Mouse (Mus musculus) cerebellum, adult 2 months (tissue): Measurements from ENCODE around the gene Pck1. TPM values are rescaled to one million over a fixed set of nuclear protein-coding genes. Genes with fewer than 3 reads are reported as not detected.
"Not testable (repeated sequence)": the region's sequence is repeated elsewhere in the genome, so short reads cannot be mapped to it uniquely, and the experiment has no call there.

Experiments
- DNase-seq, 2 experiments: peaks; one replicate each; pipeline ENCODE4 v3.0.0; 2021
- H3K27ac ChIP-seq: fragments of 200-500 bp; 2 replicates; pipeline ENCODE4 v1.5.1; 2012; ENCODE audit warnings: low read length, control low read depth, inconsistent platforms; ENCODE audit not compliant: insufficient read depth
- H3K27me3 ChIP-seq: fragments of 200-500 bp; 2 replicates; pipeline ENCODE4 v1.6.1; 2012; ENCODE audit warnings: inconsistent platforms, mild to moderate bottlenecking, low read length, moderate library complexity; ENCODE audit not compliant: control insufficient read depth, insufficient read depth
- H3K4me1 ChIP-seq: fragments of 200-500 bp; 2 replicates; pipeline ENCODE4 v1.6.1; 2011; ENCODE audit warnings: low read length; ENCODE audit not compliant: control insufficient read depth, insufficient read depth
- H3K4me3 ChIP-seq: fragments of 200-500 bp; replicated peaks from 2 replicates; pipeline ENCODE3; 2011; ENCODE audit warnings: mild to moderate bottlenecking, low read depth, low read length, control low read depth; ENCODE audit not compliant: insufficient read depth
- CTCF ChIP-seq: fragments of 200-500 bp; IDR thresholded peaks from 2 replicates; pipeline ENCODE4 v1.5.1; 2011; ENCODE audit warnings: low read depth, mild to moderate bottlenecking, control low read depth, low read length, moderate library complexity, borderline replicate concordance; ENCODE audit not compliant: insufficient read depth
- POLR2A ChIP-seq: fragments of 200-500 bp; IDR thresholded peaks from 2 replicates; pipeline ENCODE4 v1.6.1; 2011; ENCODE audit warnings: low read length, control low read depth, borderline replicate concordance; ENCODE audit not compliant: insufficient read depth
- WGBS: fragments of 180-500 bp; shearing (Covaris S2); methylation state at CpG from one replicate; pipeline ENCODE4 v1.1.7; 2018; 5-methylcytosine and 5-hydroxymethylcytosine counted together
- polyA plus RNA-seq: library from polyadenylated mRNA; depleted of rRNA; stranded (reverse); fragments of >200 nt; gene quantifications from 2 replicates; pipeline ENCODE4 v1.2.3, GENCODE M21; 2012

Pck1 gene
- polyA plus RNA-seq, 1 experiment = not detected

- TF ChIP-seq CTCF (no peak), POLR2A (no peak)
- no peaks in the 10 kb centered on the region for H3K27me3 ChIP-seq
- H3K4me3 ChIP-seq = no peak within 1 kb of the TSS
- no peak within 1 kb of the TSS for H3K27ac ChIP-seq
- DNase-seq = no peak
- no peaks in the 10 kb centered on the region for H3K4me1 ChIP-seq
- 84% methylated on average over 35 of the region's 35 CpGs for WGBS
Observed at GRCm38 (mm10) chr2:173119023-173119944, 33.6 kb upstream of the Pck1 start, which contains the start of gene Ctcfl. Gene Ctcfl (minus strand): TSS chr2:173119525.

- 63% methylated on average over 4 of the region's 4 CpGs for WGBS
- H3K27me3 ChIP-seq, H3K4me3 ChIP-seq, H3K4me1 ChIP-seq, DNase-seq, H3K27ac ChIP-seq: not testable (repeated sequence)
Observed at GRCm38 (mm10) chr2:173120117-173120516, 32.7 kb upstream of the Pck1 start.

- TF ChIP-seq CTCF (no peak), POLR2A (no peak)
- DNase-seq = no peak
- H3K4me3 ChIP-seq = no peak overlapping the region
- no peaks in the 10 kb centered on the region for H3K4me1 ChIP-seq
- H3K27ac ChIP-seq = no peak overlapping the region
- 88% methylated on average over 7 of the region's 7 CpGs for WGBS
- H3K27me3 ChIP-seq = no peaks in the 10 kb centered on the region
Observed at GRCm38 (mm10) chr2:173124022-173124735, 28.7 kb upstream of the Pck1 start.

GRCm38 (mm10) chr2:173126386-173126785 lies 26.5 kb upstream of the Pck1 start:
- Histone ChIP-seq H3K27me3 (no peaks in the 10 kb centered on the region), H3K27ac (no peak overlapping the region), H3K4me3 (no peak overlapping the region), H3K4me1 (no peaks in the 10 kb centered on the region)
- DNase-seq = no peak
- 80% methylated on average over 4 of the region's 4 CpGs for WGBS
- no peak for TF ChIP-seq CTCF
- TF ChIP-seq POLR2A = no peak

- 84% methylated on average over 2 of the region's 2 CpGs for WGBS
- no peaks in the 10 kb centered on the region for H3K27me3 ChIP-seq
- H3K4me1 ChIP-seq = no peaks in the 10 kb centered on the region
- H3K4me3 ChIP-seq = no peak overlapping the region
- H3K27ac ChIP-seq = no peak overlapping the region
- DNase-seq = no peak
- TF ChIP-seq POLR2A (no peak), CTCF (no peak)
Observed at GRCm38 (mm10) chr2:173129111-173129510, 23.7 kb upstream of the Pck1 start.

GRCm38 (mm10) chr2:173132262-173132661 lies 20.6 kb upstream of the Pck1 start:
- Histone ChIP-seq H3K27me3 (no peaks in the 10 kb centered on the region), H3K4me3 (no peak overlapping the region), H3K27ac (no peak overlapping the region), H3K4me1 (no peaks in the 10 kb centered on the region)
- WGBS = 38% methylated on average over 13 of the region's 13 CpGs
- TF ChIP-seq POLR2A (no peak), CTCF (no peak)
- no peak for DNase-seq

- no peaks in the 10 kb centered on the region for H3K4me1 ChIP-seq
- no peak for TF ChIP-seq POLR2A
- no peak for TF ChIP-seq CTCF
- 44% methylated on average over 8 of the region's 8 CpGs for WGBS
- no peak overlapping the region for H3K4me3 ChIP-seq
- no peak overlapping the region for H3K27ac ChIP-seq
- DNase-seq = no peak
- H3K27me3 ChIP-seq = no peaks in the 10 kb centered on the region
Observed at GRCm38 (mm10) chr2:173132794-173133300, 20.0 kb upstream of the Pck1 start.
